Mouse (Mus musculus) hindbrain, embryonic 16.5 days (tissue): ENCODE measurements around the gene G6pc2. TPM values are rescaled to one million over a fixed set of nuclear protein-coding genes. Genes with fewer than 3 reads are reported as not detected.

Experiments
- ATAC-seq: fragments of 200-750 bp; cut with Nextera tagmentation; 2 replicates; pipeline ENCODE4 v1.8.0; 2017; ENCODE audit warnings: moderate TSS enrichment, moderate library complexity
- H3K27ac ChIP-seq: fragments of 300-500 bp; sonication (generic); 2 replicates; pipeline ENCODE4 v1.5.1; 2014; ENCODE audit warnings: low read depth, mild to moderate bottlenecking, control low read depth, low read length, moderate library complexity
- H3K27me3 ChIP-seq: fragments of 300-500 bp; sonication (generic); replicated peaks from 2 replicates; pipeline ENCODE4 v1.6.1; 2014; ENCODE audit warnings: low read length; ENCODE audit not compliant: control insufficient read depth, insufficient read depth
- H3K36me3 ChIP-seq: fragments of 300-500 bp; sonication (generic); 2 replicates; pipeline ENCODE4 v1.6.1; 2014; ENCODE audit warnings: mild to moderate bottlenecking, low read length, moderate library complexity, mixed read lengths; ENCODE audit not compliant: control insufficient read depth, insufficient read depth
- H3K4me1 ChIP-seq: fragments of 300-500 bp; sonication (generic); 2 replicates; pipeline ENCODE4 v1.6.1; 2014; ENCODE audit warnings: low read depth, low read length; ENCODE audit not compliant: control insufficient read depth, insufficient read depth
- H3K4me2 ChIP-seq: fragments of 300-500 bp; sonication (generic); 2 replicates; pipeline ENCODE4 v1.6.1; 2014; ENCODE audit warnings: mild to moderate bottlenecking, low read length, control low read depth, moderate library complexity
- H3K4me3 ChIP-seq: fragments of 300-500 bp; sonication (generic); 2 replicates; pipeline ENCODE4 v1.5.1; 2014; ENCODE audit warnings: mild to moderate bottlenecking, low read length, control low read depth, moderate library complexity
- H3K9ac ChIP-seq: fragments of 300-500 bp; sonication (generic); 2 replicates; pipeline ENCODE4 v1.6.1; 2014; ENCODE audit warnings: low read depth, mild to moderate bottlenecking, control low read depth, low read length, moderate library complexity
- H3K9me3 ChIP-seq: fragments of 300-500 bp; sonication (generic); 2 replicates; pipeline ENCODE4 v1.6.1; 2014; ENCODE audit warnings: mild to moderate bottlenecking, low read length, moderate library complexity; ENCODE audit not compliant: control insufficient read depth
- WGBS: fragments of 180-500 bp; shearing (Covaris S2); extraction: QIAGEN DNeasy Blood & Tissue Kit; methylation state at CpG from one replicate; pipeline ENCODE4 v1.1.7; 2014; 5-methylcytosine and 5-hydroxymethylcytosine counted together
- polyA plus RNA-seq: library from polyadenylated mRNA; unstranded; fragments of >200 nt; fragmentation: Nextera tagmentation; extraction: Ambion mirVana; gene quantifications from 2 replicates; pipeline ENCODE4 v1.2.1, GENCODE M21; 2015

G6pc2 gene
- 0.37 and 0.38 TPM in 2 replicates for polyA plus RNA-seq

DNA sequence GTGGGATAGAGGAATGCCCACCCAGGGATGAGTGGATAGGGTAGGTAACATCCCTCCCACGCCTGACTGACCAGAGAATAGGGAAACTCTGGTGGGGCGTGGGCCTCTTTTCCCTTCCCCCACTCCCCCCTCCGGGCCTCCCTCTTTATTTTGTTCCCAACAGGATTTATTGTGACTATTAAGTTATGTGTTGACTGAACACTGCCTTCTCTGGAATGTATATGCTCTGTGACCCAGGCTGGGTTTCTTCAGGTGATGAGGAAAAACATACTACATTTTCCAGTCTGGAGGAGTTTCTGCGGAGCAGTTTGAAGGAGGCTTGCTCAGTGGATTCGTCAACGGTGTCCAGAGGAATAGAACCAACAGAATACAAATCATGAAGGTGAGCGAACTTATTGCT is at the start of gene G6pc2:
G6pc2 (plus strand) TSS at position 301 of the 400 bp plus-strand sequence.
- no peak within 1 kb of the TSS for H3K27ac ChIP-seq
- H3K9me3 ChIP-seq: no peaks in the 10 kb centered on the region
- H3K9ac ChIP-seq: no peak within 1 kb of the TSS
- no peak for ATAC-seq
- no peak within 1 kb of the TSS for H3K4me2 ChIP-seq
- no peak within 1 kb of the TSS for H3K4me3 ChIP-seq
- H3K27me3 ChIP-seq: no peaks in the 10 kb centered on the region
- 82% methylated on average over 7 of the region's 7 CpGs for WGBS
- no peaks in the 10 kb centered on the region for H3K36me3 ChIP-seq
- no peaks in the 10 kb centered on the region for H3K4me1 ChIP-seq

DNA sequence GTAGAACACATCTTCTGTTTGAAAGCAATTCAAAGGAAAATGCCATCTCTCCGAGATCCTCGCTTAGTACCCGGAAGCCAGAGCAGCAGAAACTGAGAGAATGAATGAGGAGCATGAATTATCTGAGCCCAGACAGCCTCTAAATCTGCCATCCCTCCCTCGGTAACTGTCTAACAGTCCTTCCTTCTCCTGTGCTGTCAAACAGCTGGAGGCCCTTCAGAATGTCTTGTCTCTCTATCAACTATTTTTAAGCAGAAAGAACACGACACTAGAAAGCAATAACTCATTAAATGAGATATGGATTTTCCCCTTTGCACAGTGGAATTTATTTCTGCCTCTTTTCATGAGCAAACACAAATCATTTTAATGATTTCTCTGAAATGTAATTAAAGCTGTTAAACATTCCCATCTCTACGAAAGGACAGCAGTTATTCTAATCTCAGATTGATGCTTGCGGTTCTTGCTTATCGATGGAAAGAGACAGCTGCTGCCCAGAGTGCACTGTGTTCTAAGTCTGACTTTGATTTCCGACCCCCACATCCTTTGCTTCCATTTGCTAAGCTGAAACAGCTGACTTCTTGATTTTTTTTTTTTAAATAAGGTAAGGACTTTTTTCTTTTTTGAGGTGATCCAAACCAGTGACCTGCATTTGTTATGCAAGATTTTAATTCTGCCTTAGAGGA is 40.3 kb upstream of the G6pc2 start:
- H3K9me3 ChIP-seq: no peaks in the 10 kb centered on the region
- H3K4me2 ChIP-seq: no peak overlapping the region
- no peak overlapping the region for H3K4me3 ChIP-seq
- ATAC-seq: no peak
- no peaks in the 10 kb centered on the region for H3K27me3 ChIP-seq
- no peaks in the 10 kb centered on the region for H3K4me1 ChIP-seq
- no peak overlapping the region for H3K27ac ChIP-seq
- no peak overlapping the region for H3K9ac ChIP-seq
- no peaks in the 10 kb centered on the region for H3K36me3 ChIP-seq
- 56% methylated on average over 9 of the region's 9 CpGs for WGBS

DNA sequence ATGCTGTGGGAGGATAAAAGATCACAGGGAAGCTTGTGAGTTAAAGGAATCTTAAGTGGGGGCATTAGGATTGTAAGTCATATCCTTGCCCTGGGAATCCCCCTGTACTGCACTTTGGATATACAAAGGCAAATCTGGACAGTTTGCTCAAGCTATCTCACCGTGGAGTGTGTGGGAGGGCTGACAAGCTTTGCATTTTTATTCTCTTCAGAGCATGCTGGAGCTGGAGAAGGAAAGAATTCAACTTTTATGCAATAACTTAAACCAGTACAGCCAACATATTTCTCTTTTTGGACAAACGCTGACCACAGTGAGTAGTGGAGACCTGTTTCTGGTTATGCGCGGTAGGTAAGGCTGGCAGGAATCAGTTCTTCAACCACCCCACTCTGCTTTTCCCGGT is 35.6 kb upstream of the G6pc2 start:
- Histone ChIP-seq H3K9ac (no peak overlapping the region), H3K27ac (no peak overlapping the region), H3K36me3 (no peaks in the 10 kb centered on the region), H3K4me3 (no peak overlapping the region), H3K9me3 (no peaks in the 10 kb centered on the region), H3K27me3 (no peaks in the 10 kb centered on the region), H3K4me1 (no peaks in the 10 kb centered on the region), H3K4me2 (no peak overlapping the region)
- 76% methylated on average over 5 of the region's 5 CpGs for WGBS
- no peak for ATAC-seq

DNA sequence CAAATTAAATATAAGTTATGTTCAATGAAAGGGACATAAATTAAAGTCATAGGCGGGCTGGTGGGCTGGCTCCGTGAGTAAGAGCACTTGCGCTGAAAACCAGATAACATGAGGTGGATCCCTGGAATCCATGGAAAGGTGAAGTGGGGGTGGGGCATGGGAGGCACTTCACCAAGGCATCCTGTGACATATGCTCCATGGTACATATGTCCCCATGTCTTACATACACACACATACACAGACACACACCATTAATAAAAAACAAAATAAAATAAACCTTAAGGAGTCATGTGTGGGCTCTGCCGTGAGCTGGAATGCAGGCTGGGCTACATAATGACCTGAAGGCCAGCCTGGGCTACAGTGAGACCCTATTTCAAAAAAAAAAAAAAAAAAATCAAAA is 31.2 kb upstream of the G6pc2 start:
- 93% methylated on average over 4 of the region's 4 CpGs for WGBS
- no peak for ATAC-seq
- no peak overlapping the region for H3K4me3 ChIP-seq
- H3K27ac ChIP-seq: no peak overlapping the region
- H3K36me3 ChIP-seq: no peaks in the 10 kb centered on the region
- no peaks in the 10 kb centered on the region for H3K9me3 ChIP-seq
- no peaks in the 10 kb centered on the region for H3K27me3 ChIP-seq
- H3K4me1 ChIP-seq: no peaks in the 10 kb centered on the region
- H3K4me2 ChIP-seq: no peak overlapping the region
- no peak overlapping the region for H3K9ac ChIP-seq

DNA sequence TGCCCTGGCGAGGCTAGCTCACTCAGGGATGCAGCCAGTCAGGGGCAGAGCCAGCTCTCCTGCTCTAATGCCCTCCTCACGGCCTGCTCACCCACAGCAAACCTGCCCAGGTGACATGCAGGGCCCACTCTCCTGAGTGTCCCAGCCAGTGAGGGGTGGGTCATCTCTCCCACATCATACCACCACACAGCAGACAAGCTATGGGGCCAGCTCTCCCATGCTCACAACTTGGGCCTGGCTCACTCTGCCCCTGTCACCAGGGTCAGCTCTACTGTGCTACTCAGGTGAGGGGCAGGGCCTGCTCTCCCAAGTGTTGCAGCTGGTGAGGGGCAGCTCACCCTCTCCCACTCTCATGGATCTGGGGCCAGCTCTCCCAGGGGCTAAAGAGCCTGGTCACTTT is 22.9 kb upstream of the G6pc2 start:
- H3K4me1 ChIP-seq: no peaks in the 10 kb centered on the region
- H3K9ac ChIP-seq: no peak overlapping the region
- H3K4me3 ChIP-seq: no peak overlapping the region
- no peaks in the 10 kb centered on the region for H3K36me3 ChIP-seq
- H3K9me3 ChIP-seq: no peaks in the 10 kb centered on the region
- no peaks in the 10 kb centered on the region for H3K27me3 ChIP-seq
- no peak overlapping the region for H3K4me2 ChIP-seq
- no peak for ATAC-seq
- 85% methylated on average over 2 of the region's 2 CpGs for WGBS
- no peak overlapping the region for H3K27ac ChIP-seq

DNA sequence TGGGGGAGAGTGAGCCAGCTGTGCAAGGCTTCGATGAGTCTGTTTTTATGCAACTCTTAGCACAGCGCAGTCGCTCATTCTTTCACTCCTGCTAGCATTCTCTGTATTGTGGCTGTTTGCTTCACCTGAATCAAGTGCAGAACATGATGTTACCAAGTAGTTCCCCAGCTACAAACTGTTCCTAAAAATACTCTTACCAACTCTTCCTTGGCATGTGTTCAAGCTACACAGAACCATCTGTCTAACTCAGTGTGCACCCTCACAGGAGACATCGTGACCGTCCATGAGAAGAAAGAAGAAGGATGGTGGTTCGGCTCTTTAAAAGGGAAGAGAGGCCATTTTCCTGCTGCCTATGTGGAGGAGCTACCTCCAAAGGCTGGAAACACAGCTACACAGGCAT is 22.1 kb upstream of the G6pc2 start:
- Histone ChIP-seq H3K9me3 (no peaks in the 10 kb centered on the region), H3K36me3 (no peaks in the 10 kb centered on the region), H3K27ac (no peak overlapping the region), H3K27me3 (no peaks in the 10 kb centered on the region), H3K4me1 (no peaks in the 10 kb centered on the region), H3K4me2 (no peak overlapping the region), H3K4me3 (no peak overlapping the region), H3K9ac (no peak overlapping the region)
- 76% methylated on average over 6 of the region's 6 CpGs for whole genome bisulfite sequencing
- no peak for ATAC-seq

DNA sequence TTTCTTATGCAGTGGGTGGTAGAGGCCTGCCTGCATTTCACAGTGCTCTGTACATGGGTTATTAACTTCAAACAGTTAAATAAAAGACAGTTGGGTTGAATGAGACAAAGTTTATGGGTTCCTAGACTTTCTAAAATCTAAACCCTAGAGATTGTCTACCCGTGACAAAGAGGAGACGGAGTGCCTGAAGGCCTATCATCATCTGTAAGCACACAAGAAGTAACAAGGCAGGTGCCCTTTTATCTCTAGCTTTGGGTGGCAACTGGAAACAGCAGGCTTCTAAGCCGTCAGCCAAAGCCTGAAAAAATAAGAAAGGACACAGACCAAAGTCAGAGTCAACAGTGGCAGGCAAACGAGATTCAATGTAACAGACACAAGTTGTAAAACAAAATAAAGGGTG is 21.7 kb upstream of the G6pc2 start:
- Histone ChIP-seq H3K4me3 (no peak overlapping the region), H3K9me3 (no peaks in the 10 kb centered on the region), H3K27me3 (no peaks in the 10 kb centered on the region), H3K4me2 (no peak overlapping the region), H3K9ac (no peak overlapping the region), H3K36me3 (no peaks in the 10 kb centered on the region), H3K27ac (no peak overlapping the region), H3K4me1 (no peaks in the 10 kb centered on the region)
- WGBS: 65% methylated on average over 4 of the region's 4 CpGs
- ATAC-seq: no peak

DNA sequence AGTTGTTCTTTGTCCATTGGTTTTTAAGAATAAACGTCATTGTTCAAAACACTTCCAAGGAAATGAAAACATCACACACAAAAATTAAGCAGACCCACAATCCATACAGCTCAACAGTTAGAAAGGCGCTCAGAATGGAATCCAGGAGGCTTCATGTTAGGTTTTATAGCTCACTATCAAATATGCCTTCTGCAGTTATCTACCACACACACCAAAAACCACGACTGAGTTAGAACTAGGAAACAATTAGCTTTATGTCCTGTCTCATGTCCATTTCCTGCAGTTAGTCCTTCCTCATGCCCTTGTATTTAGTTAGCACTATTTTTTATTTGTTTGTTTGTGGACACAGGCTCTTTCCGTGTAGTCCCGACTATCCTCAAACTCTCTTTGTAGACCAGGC is 19.8 kb upstream of the G6pc2 start:
- Histone ChIP-seq H3K9me3 (no peaks in the 10 kb centered on the region), H3K27me3 (no peaks in the 10 kb centered on the region), H3K36me3 (no peaks in the 10 kb centered on the region), H3K4me1 (no peaks in the 10 kb centered on the region), H3K9ac (no peak overlapping the region), H3K27ac (no peak overlapping the region), H3K4me3 (no peak overlapping the region), H3K4me2 (no peak overlapping the region)
- 93% methylated on average over 5 of the region's 5 CpGs for WGBS
- no peak for ATAC-seq

DNA sequence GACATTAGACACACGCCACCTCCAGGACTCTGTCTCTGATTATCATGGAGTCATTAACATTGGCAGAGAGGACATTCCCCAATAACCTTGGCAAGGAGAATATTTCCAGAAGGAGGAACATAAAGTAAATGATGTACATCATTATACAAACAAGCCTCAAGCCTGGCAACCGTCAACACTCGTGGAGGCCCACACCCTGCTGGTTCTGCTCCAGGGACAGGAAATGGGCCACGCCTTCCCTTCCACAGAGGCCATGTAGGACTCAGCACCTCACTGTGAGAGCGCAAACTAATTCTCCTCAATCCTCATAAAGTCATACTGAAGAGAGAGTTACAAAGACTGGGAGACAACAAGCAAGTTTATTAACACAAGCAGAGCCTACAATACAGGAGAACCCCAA is 17.3 kb upstream of the G6pc2 start:
- H3K9ac ChIP-seq: no peak overlapping the region
- H3K36me3 ChIP-seq: no peaks in the 10 kb centered on the region
- 82% methylated on average over 5 of the region's 5 CpGs for WGBS
- H3K4me2 ChIP-seq: no peak overlapping the region
- H3K27ac ChIP-seq: no peak overlapping the region
- H3K27me3 ChIP-seq: no peaks in the 10 kb centered on the region
- H3K4me3 ChIP-seq: no peak overlapping the region
- no peaks in the 10 kb centered on the region for H3K4me1 ChIP-seq
- ATAC-seq: no peak
- no peaks in the 10 kb centered on the region for H3K9me3 ChIP-seq

DNA sequence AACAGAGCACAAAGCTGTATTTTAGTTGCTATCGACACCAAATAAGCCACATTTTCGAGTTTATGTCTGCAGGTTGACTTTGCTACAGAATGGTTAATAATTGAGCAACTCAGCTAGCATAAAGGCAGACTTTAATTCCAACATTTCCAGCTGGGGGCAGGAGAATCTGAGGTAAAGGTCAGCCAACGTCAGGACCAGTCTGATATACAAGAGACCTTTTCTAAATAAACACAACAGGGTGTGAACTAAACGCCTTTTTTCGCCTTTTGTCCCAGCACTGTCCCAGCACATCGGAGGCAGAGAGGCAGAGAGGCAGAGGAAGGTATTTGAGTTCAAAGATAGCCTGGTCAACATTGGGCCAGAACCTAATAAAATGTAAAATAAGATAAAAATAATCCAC is 5.7 kb upstream of the G6pc2 start:
- 15% methylated on average over 6 of the region's 6 CpGs for WGBS
- Histone ChIP-seq H3K9me3 (no peaks in the 10 kb centered on the region), H3K36me3 (no peaks in the 10 kb centered on the region), H3K9ac (peak overlapping the region; percentile 71), H3K27ac (no peak overlapping the region), H3K27me3 (no peaks in the 10 kb centered on the region), H3K4me2 (peak overlapping the region; percentile 97), H3K4me1 (no peaks in the 10 kb centered on the region; the same call in 1 of the 2 replicates), H3K4me3 (peak overlapping the region; percentile 96)
- no peak for ATAC-seq
